Mouse (Mus musculus) lung, embryonic 15.5 days (tissue): ENCODE data around the gene Gabarap. TPM values are rescaled to one million over a fixed set of nuclear protein-coding genes. Genes with fewer than 3 reads are reported as not detected.

ENCODE experiments used
- ATAC-seq: fragments of 200-750 bp; cut with Nextera tagmentation; 2 replicates; pipeline ENCODE4 v1.8.0; 2017; ENCODE audit warnings: moderate number of reproducible peaks, borderline replicate concordance; ENCODE audit not compliant: low FRiP score, low TSS enrichment; ENCODE audit errors: extremely low read depth
- H3K27ac ChIP-seq: fragments of 300-500 bp; sonication (generic); 2 replicates; pipeline ENCODE4 v1.5.1; 2015; ENCODE audit warnings: moderate library complexity, mild to moderate bottlenecking, inconsistent platforms
- H3K27me3 ChIP-seq: fragments of 300-500 bp; sonication (generic); 2 replicates; pipeline ENCODE4 v1.6.1; 2015; ENCODE audit warnings: inconsistent platforms
- H3K36me3 ChIP-seq: fragments of 300-500 bp; sonication (generic); 2 replicates; pipeline ENCODE4 v1.6.1; 2015; ENCODE audit warnings: inconsistent platforms
- H3K4me1 ChIP-seq: fragments of 300-500 bp; sonication (generic); 2 replicates; pipeline ENCODE4 v1.6.1; 2015; ENCODE audit warnings: inconsistent platforms
- H3K4me2 ChIP-seq: fragments of 300-500 bp; sonication (generic); 2 replicates; pipeline ENCODE4 v1.6.1; 2015; ENCODE audit warnings: inconsistent platforms, mild to moderate bottlenecking, moderate library complexity
- H3K4me3 ChIP-seq: fragments of 300-500 bp; sonication (generic); 2 replicates; pipeline ENCODE4 v1.5.1; 2015; ENCODE audit warnings: mild to moderate bottlenecking, inconsistent platforms
- H3K9ac ChIP-seq: fragments of 300-500 bp; sonication (generic); 2 replicates; pipeline ENCODE4 v1.6.1; 2015; ENCODE audit warnings: inconsistent platforms
- H3K9me3 ChIP-seq: fragments of 300-500 bp; sonication (generic); 2 replicates; pipeline ENCODE4 v1.6.1; 2016; ENCODE audit warnings: inconsistent platforms
- WGBS: fragments of 180-500 bp; shearing (Covaris S2); methylation state at CpG from one replicate; pipeline ENCODE4 v1.1.7; 2015; 5-methylcytosine and 5-hydroxymethylcytosine counted together
- polyA plus RNA-seq: library from polyadenylated mRNA; unstranded; fragments of >200 nt; fragmentation: Nextera tagmentation; extraction: Ambion mirVana; gene quantifications from 2 replicates; pipeline ENCODE4 v1.2.1, GENCODE M21; 2015

Gabarap gene
- polyA plus RNA-seq, 1 experiment from 2014 or later = 455 TPM

GRCm38 (mm10) chr11:69992932-69993331 is 2.0 kb downstream of the Gabarap start:
- H3K9me3 ChIP-seq = no peaks in the 10 kb centered on the region
- peak overlapping the region; percentile 84 for H3K4me3 ChIP-seq
- H3K27ac ChIP-seq = no peak overlapping the region
- peak overlapping the region; percentile 87; the same call in 1 of the 2 replicates for H3K9ac ChIP-seq
- H3K36me3 ChIP-seq = peaks cover 42% of the 10 kb centered on the region
- H3K27me3 ChIP-seq = no peaks in the 10 kb centered on the region
- ATAC-seq = no peak
- 81% methylated on average over 3 of the region's 3 CpGs for WGBS
- peak overlapping the region; percentile 72 for H3K4me2 ChIP-seq
- peaks cover 30% of the 10 kb centered on the region for H3K4me1 ChIP-seq

GRCm38 (mm10) chr11:69994401-69995090 is 3.6 kb downstream of the Gabarap start:
- no peaks in the 10 kb centered on the region for H3K27me3 ChIP-seq
- no peak for ATAC-seq
- peak overlapping the region; percentile 38 for H3K4me2 ChIP-seq
- H3K27ac ChIP-seq = no peak overlapping the region
- H3K9me3 ChIP-seq = no peaks in the 10 kb centered on the region
- 83% methylated on average over 11 of the region's 11 CpGs for WGBS
- peaks cover 42% of the 10 kb centered on the region for H3K36me3 ChIP-seq
- no peak overlapping the region for H3K9ac ChIP-seq
- peak overlapping the region; percentile 97; the same call in 1 of the 2 replicates for H3K4me3 ChIP-seq
- peaks cover 33% of the 10 kb centered on the region for H3K4me1 ChIP-seq

GRCm38 (mm10) chr11:69995391-69995960 is 4.5 kb downstream of the Gabarap start, which contains the start of gene Phf23:
Gene Phf23, plus strand, starts transcription at chr11:69995777.
- peaks cover 32% of the 10 kb centered on the region for H3K4me1 ChIP-seq
- H3K36me3 ChIP-seq = peaks cover 40% of the 10 kb centered on the region
- H3K27ac ChIP-seq = peak within 1 kb of the TSS; percentile 99
- peak; percentile 82 for ATAC-seq
- no peaks in the 10 kb centered on the region for H3K27me3 ChIP-seq
- H3K4me2 ChIP-seq = peak within 1 kb of the TSS; percentile 55
- peak within 1 kb of the TSS; percentile 97 for H3K4me3 ChIP-seq
- H3K9me3 ChIP-seq = no peaks in the 10 kb centered on the region
- H3K9ac ChIP-seq = peak within 1 kb of the TSS; percentile 100
- WGBS = under 1% methylated on average over 36 of the region's 36 CpGs

- under 1% methylated on average over 65 of the region's 66 CpGs for WGBS
- peaks cover 40% of the 10 kb centered on the region for H3K36me3 ChIP-seq
- no peaks in the 10 kb centered on the region for H3K27me3 ChIP-seq
- peak; percentile 9; the same call in 1 of the 2 replicates for ATAC-seq
- peaks cover 31% of the 10 kb centered on the region for H3K4me1 ChIP-seq
- H3K27ac ChIP-seq = peak overlapping the region; percentile 99
- peak overlapping the region; percentile 55 for H3K4me2 ChIP-seq
- H3K9me3 ChIP-seq = no peaks in the 10 kb centered on the region
- H3K4me3 ChIP-seq = peak overlapping the region; percentile 97
- peak overlapping the region; percentile 100 for H3K9ac ChIP-seq
These were observed 5.5 kb downstream of the Gabarap start for GRCm38 (mm10) chr11:69996161-69997061.

GRCm38 (mm10) chr11:69997070-69997509 is 6.1 kb downstream of the Gabarap start:
- peak overlapping the region; percentile 100 for H3K9ac ChIP-seq
- peaks cover 38% of the 10 kb centered on the region for H3K4me1 ChIP-seq
- no peaks in the 10 kb centered on the region for H3K9me3 ChIP-seq
- H3K4me3 ChIP-seq = peak overlapping the region; percentile 97
- ATAC-seq = peak; percentile 60
- peaks cover 40% of the 10 kb centered on the region for H3K36me3 ChIP-seq
- under 1% methylated on average over 34 of the region's 44 CpGs for WGBS
- H3K27ac ChIP-seq = peak overlapping the region; percentile 99
- no peaks in the 10 kb centered on the region for H3K27me3 ChIP-seq
- peak overlapping the region; percentile 55 for H3K4me2 ChIP-seq

GRCm38 (mm10) chr11:69998567-69999491 is 7.9 kb downstream of the Gabarap start:
- no peak overlapping the region for H3K9ac ChIP-seq
- WGBS = 88% methylated on average over 27 of the region's 27 CpGs
- H3K4me2 ChIP-seq = no peak overlapping the region
- no peaks in the 10 kb centered on the region for H3K27me3 ChIP-seq
- no peak overlapping the region for H3K4me3 ChIP-seq
- peaks cover 33% of the 10 kb centered on the region for H3K36me3 ChIP-seq
- H3K4me1 ChIP-seq = peaks cover 45% of the 10 kb centered on the region
- H3K9me3 ChIP-seq = no peaks in the 10 kb centered on the region
- H3K27ac ChIP-seq = no peak overlapping the region
- ATAC-seq = no peak

- WGBS = 76% methylated on average over 8 of the region's 8 CpGs
- peaks cover 41% of the 10 kb centered on the region for H3K4me1 ChIP-seq
- peaks cover 24% of the 10 kb centered on the region for H3K36me3 ChIP-seq
- H3K9me3 ChIP-seq = no peaks in the 10 kb centered on the region
- no peak overlapping the region for H3K4me2 ChIP-seq
- no peak for ATAC-seq
- H3K27me3 ChIP-seq = no peaks in the 10 kb centered on the region
- H3K4me3 ChIP-seq = no peak overlapping the region
- peak overlapping the region; percentile 55 for H3K27ac ChIP-seq
- no peak overlapping the region for H3K9ac ChIP-seq
These were observed 8.7 kb downstream of the Gabarap start for GRCm38 (mm10) chr11:69999666-70000065.

GRCm38 (mm10) chr11:70000396-70000898 is 9.5 kb downstream of the Gabarap start, which contains the start of gene Dvl2:
Gene Dvl2, plus strand, starts transcription at chr11:70000595.
- WGBS = 0% methylated on average over 48 of the region's 48 CpGs
- peak; percentile 66; the same call in 1 of the 2 replicates for ATAC-seq
- no peaks in the 10 kb centered on the region for H3K9me3 ChIP-seq
- H3K4me1 ChIP-seq = peaks cover 40% of the 10 kb centered on the region
- peak within 1 kb of the TSS; percentile 78 for H3K4me3 ChIP-seq
- H3K36me3 ChIP-seq = peaks cover 24% of the 10 kb centered on the region
- H3K9ac ChIP-seq = peak within 1 kb of the TSS; percentile 73
- peak within 1 kb of the TSS; percentile 75 for H3K4me2 ChIP-seq
- peak within 1 kb of the TSS; percentile 96 for H3K27ac ChIP-seq
- H3K27me3 ChIP-seq = no peaks in the 10 kb centered on the region

- Histone ChIP-seq H3K9ac (peak overlapping the region; percentile 73), H3K27me3 (no peaks in the 10 kb centered on the region), H3K4me1 (peaks cover 40% of the 10 kb centered on the region), H3K27ac (peak overlapping the region; percentile 96), H3K36me3 (peaks cover 28% of the 10 kb centered on the region), H3K4me3 (peak overlapping the region; percentile 78), H3K4me2 (peak overlapping the region; percentile 75), H3K9me3 (no peaks in the 10 kb centered on the region)
- no peak for ATAC-seq
- 6% methylated on average over 8 of the region's 8 CpGs for WGBS
These were observed 10.2 kb downstream of the Gabarap start for GRCm38 (mm10) chr11:70001159-70001558.

- Histone ChIP-seq H3K9ac (no peak overlapping the region), H3K27ac (no peak overlapping the region), H3K9me3 (no peaks in the 10 kb centered on the region), H3K27me3 (no peaks in the 10 kb centered on the region), H3K4me3 (peak overlapping the region; percentile 78), H3K36me3 (peaks cover 35% of the 10 kb centered on the region), H3K4me1 (peaks cover 40% of the 10 kb centered on the region), H3K4me2 (peak overlapping the region; percentile 75)
- ATAC-seq = no peak
These were observed 10.9 kb downstream of the Gabarap start for GRCm38 (mm10) chr11:70001865-70002264.
